Mouse (Mus musculus): ENCODE data around the gene Slc44a1.

DNA sequence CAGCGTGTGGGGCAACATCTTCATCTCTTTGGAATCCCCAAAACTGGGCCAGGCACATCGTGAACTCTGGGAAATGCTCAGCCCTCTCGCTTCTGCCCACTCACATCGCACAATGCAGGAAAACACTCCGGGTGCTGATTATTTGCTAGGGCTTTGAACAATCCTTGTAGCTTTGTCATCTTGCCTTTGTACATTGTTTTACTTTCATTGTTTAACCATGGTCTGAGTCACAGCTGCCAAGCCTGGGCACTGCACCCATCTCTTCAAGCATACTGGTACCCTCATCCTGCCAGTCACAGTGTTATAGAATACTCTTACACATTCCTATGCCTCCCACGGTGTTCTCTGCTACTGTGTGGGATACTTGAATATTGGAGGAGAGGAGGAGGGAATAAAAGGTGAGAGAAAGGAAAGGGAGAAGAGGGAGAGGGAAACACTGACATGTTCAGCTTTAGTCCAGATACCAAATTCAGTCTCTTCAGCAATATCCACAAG, 35.7 kb upstream of the Slc44a1 start:
- TF ChIP-seq POLR2A (IDR thresholded peaks at IDR 0.05; ENCODE audit: insufficient read depth, low read depth, low read length) (no peak), CTCF (IDR thresholded peaks at IDR 0.05; ENCODE audit: insufficient read depth, low read depth, low read length) (no peak)
